Mouse (Mus musculus) liver, embryonic 13.5 days (tissue): ENCODE results near the gene Ttc21a. TPM values are rescaled to one million over a fixed set of nuclear protein-coding genes. Genes with fewer than 3 reads are reported as not detected.
A peak's percentile ranks its signal among the peaks of the same experiment; 100 is the strongest.

Experiments used
- ATAC-seq: fragments of 200-750 bp; cut with Nextera tagmentation; 2 replicates; pipeline ENCODE4 v1.8.0; 2017; ENCODE audit warnings: low read depth, mild to moderate bottlenecking, moderate number of reproducible peaks, moderate library complexity
- DNase-seq: peaks from one replicate; pipeline ENCODE4 v3.0.0; 2022
- H3K27ac ChIP-seq: fragments of 300-500 bp; sonication (generic); 2 replicates; pipeline ENCODE4 v1.5.1; 2015; ENCODE audit warnings: moderate library complexity, mild to moderate bottlenecking, inconsistent platforms
- H3K27me3 ChIP-seq: fragments of 300-500 bp; sonication (generic); 2 replicates; pipeline ENCODE4 v1.6.1; 2015; ENCODE audit warnings: mild to moderate bottlenecking, inconsistent platforms
- H3K36me3 ChIP-seq: fragments of 300-500 bp; sonication (generic); 2 replicates; pipeline ENCODE4 v1.6.1; 2015; ENCODE audit warnings: mild to moderate bottlenecking, inconsistent platforms
- H3K4me1 ChIP-seq: fragments of 300-500 bp; sonication (generic); replicated peaks from 2 replicates; pipeline ENCODE4 v1.6.1; 2015; ENCODE audit warnings: inconsistent platforms
- H3K4me2 ChIP-seq: fragments of 300-500 bp; sonication (generic); 2 replicates; pipeline ENCODE4 v1.6.1; 2015; ENCODE audit warnings: inconsistent platforms, mild to moderate bottlenecking, moderate library complexity
- H3K4me3 ChIP-seq: fragments of 300-500 bp; sonication (generic); replicated peaks from 2 replicates; pipeline ENCODE4 v1.5.1; 2015; ENCODE audit warnings: mild to moderate bottlenecking, inconsistent platforms
- H3K9ac ChIP-seq: fragments of 300-500 bp; sonication (generic); 2 replicates; pipeline ENCODE4 v1.6.1; 2015; ENCODE audit warnings: mild to moderate bottlenecking, inconsistent platforms
- H3K9me3 ChIP-seq: fragments of 300-500 bp; sonication (generic); replicated peaks from 2 replicates; pipeline ENCODE4 v1.6.1; 2016; ENCODE audit warnings: inconsistent platforms
- WGBS: fragments of 180-500 bp; shearing (Covaris S2); methylation state at CpG from one replicate; pipeline ENCODE4 v1.1.7; 2015; ENCODE audit not compliant: insufficient replicate concordance; 5-methylcytosine and 5-hydroxymethylcytosine counted together
- polyA plus RNA-seq: library from polyadenylated mRNA; unstranded; fragments of >200 nt; fragmentation: Nextera tagmentation; extraction: Ambion mirVana; gene quantifications from 2 replicates; pipeline ENCODE4 v1.2.1, GENCODE M21; 2015

Gene Ttc21a
- polyA plus RNA-seq, 1 experiment from 2014 or later: 0.09 TPM

GRCm38 (mm10) chr9:119909931-119910330 is 27.5 kb upstream of the Ttc21a start:
- no peak for ATAC-seq
- whole genome bisulfite sequencing: 87% methylated on average over 3 of the region's 3 CpGs
- Histone ChIP-seq H3K27ac (no peak overlapping the region), H3K4me2 (no peak overlapping the region), H3K4me1 (no peaks in the 10 kb centered on the region), H3K9me3 (no peaks in the 10 kb centered on the region), H3K9ac (no peak overlapping the region), H3K4me3 (no peak overlapping the region), H3K36me3 (peaks cover 95% of the 10 kb centered on the region), H3K27me3 (no peaks in the 10 kb centered on the region)
- no peak for DNase-seq

- ATAC-seq: no peak
- H3K9ac ChIP-seq: no peak overlapping the region
- no peak overlapping the region for H3K27ac ChIP-seq
- no peaks in the 10 kb centered on the region for H3K27me3 ChIP-seq
- DNase-seq: no peak
- no peak overlapping the region for H3K4me3 ChIP-seq
- H3K4me1 ChIP-seq: no peaks in the 10 kb centered on the region
- H3K36me3 ChIP-seq: peaks cover 89% of the 10 kb centered on the region
- H3K4me2 ChIP-seq: no peak overlapping the region
- WGBS: 75% methylated on average over 13 of the region's 13 CpGs
- no peaks in the 10 kb centered on the region for H3K9me3 ChIP-seq
Measured at GRCm38 (mm10) chr9:119913087-119913838, 24.1 kb upstream of the Ttc21a start.

- Histone ChIP-seq H3K4me2 (no peak overlapping the region), H3K9ac (no peak overlapping the region), H3K36me3 (peaks cover 81% of the 10 kb centered on the region), H3K4me3 (no peak overlapping the region), H3K27me3 (no peaks in the 10 kb centered on the region), H3K4me1 (no peaks in the 10 kb centered on the region), H3K9me3 (no peaks in the 10 kb centered on the region), H3K27ac (no peak overlapping the region)
- WGBS: 76% methylated on average over 1 of the region's 1 CpGs
- no peak for ATAC-seq
- DNase-seq: no peak
Measured at GRCm38 (mm10) chr9:119919858-119920257, 17.5 kb upstream of the Ttc21a start.

- DNase-seq (no peak), ATAC-seq (peak; percentile 28; the same call in 1 of the 2 replicates)
- Histone ChIP-seq H3K4me3 (no peak overlapping the region), H3K4me1 (peaks cover 4% of the 10 kb centered on the region; the same call in 1 of the 2 replicates), H3K9me3 (no peaks in the 10 kb centered on the region), H3K4me2 (no peak overlapping the region), H3K27me3 (no peaks in the 10 kb centered on the region), H3K9ac (no peak overlapping the region), H3K36me3 (peaks cover 88% of the 10 kb centered on the region), H3K27ac (no peak overlapping the region)
- WGBS: 53% methylated on average over 4 of the region's 4 CpGs
Measured at GRCm38 (mm10) chr9:119923462-119923861, 13.9 kb upstream of the Ttc21a start.

- Histone ChIP-seq H3K4me3 (no peak overlapping the region), H3K27me3 (no peaks in the 10 kb centered on the region), H3K27ac (no peak overlapping the region), H3K4me2 (no peak overlapping the region), H3K9ac (no peak overlapping the region), H3K9me3 (no peaks in the 10 kb centered on the region), H3K4me1 (peaks cover 4% of the 10 kb centered on the region; the same call in 1 of the 2 replicates), H3K36me3 (peaks cover 90% of the 10 kb centered on the region)
- 40% methylated on average over 16 of the region's 16 CpGs for WGBS
- ATAC-seq (no peak), DNase-seq (no peak)
Measured at GRCm38 (mm10) chr9:119925120-119925657, 12.2 kb upstream of the Ttc21a start.

- Histone ChIP-seq H3K4me3 (no peak overlapping the region), H3K36me3 (peaks cover 90% of the 10 kb centered on the region), H3K27me3 (no peaks in the 10 kb centered on the region), H3K4me2 (no peak overlapping the region), H3K27ac (no peak overlapping the region), H3K9me3 (no peaks in the 10 kb centered on the region), H3K4me1 (peaks cover 4% of the 10 kb centered on the region; the same call in 1 of the 2 replicates), H3K9ac (no peak overlapping the region)
- ATAC-seq (no peak), DNase-seq (no peak)
- WGBS: 54% methylated on average over 8 of the region's 8 CpGs
Measured at GRCm38 (mm10) chr9:119925729-119926128, 11.7 kb upstream of the Ttc21a start.

GRCm38 (mm10) chr9:119926497-119926896 is 10.9 kb upstream of the Ttc21a start:
- no peak overlapping the region for H3K9ac ChIP-seq
- no peaks in the 10 kb centered on the region for H3K9me3 ChIP-seq
- peaks cover 4% of the 10 kb centered on the region; the same call in 1 of the 2 replicates for H3K4me1 ChIP-seq
- H3K27me3 ChIP-seq: no peaks in the 10 kb centered on the region
- H3K4me2 ChIP-seq: no peak overlapping the region
- ATAC-seq (no peak), DNase-seq (no peak)
- no peak overlapping the region for H3K4me3 ChIP-seq
- WGBS: 75% methylated on average over 5 of the region's 5 CpGs
- peaks cover 88% of the 10 kb centered on the region for H3K36me3 ChIP-seq
- no peak overlapping the region for H3K27ac ChIP-seq

- H3K36me3 ChIP-seq: peaks cover 63% of the 10 kb centered on the region
- no peak for ATAC-seq
- H3K4me3 ChIP-seq: no peak overlapping the region
- no peak for DNase-seq
- WGBS: 78% methylated on average over 12 of the region's 12 CpGs
- H3K4me2 ChIP-seq: no peak overlapping the region
- no peak overlapping the region for H3K9ac ChIP-seq
- H3K9me3 ChIP-seq: no peaks in the 10 kb centered on the region
- H3K27ac ChIP-seq: no peak overlapping the region
- H3K27me3 ChIP-seq: no peaks in the 10 kb centered on the region
- H3K4me1 ChIP-seq: peaks cover 38% of the 10 kb centered on the region
Measured at GRCm38 (mm10) chr9:119932358-119932757, 5.0 kb upstream of the Ttc21a start.

- H3K9me3 ChIP-seq: no peaks in the 10 kb centered on the region
- WGBS: 77% methylated on average over 6 of the region's 6 CpGs
- ATAC-seq: no peak
Measured at GRCm38 (mm10) chr9:119933675-119934074, 3.7 kb upstream of the Ttc21a start.

GRCm38 (mm10) chr9:119938496-119938895 is 1.1 kb downstream of the Ttc21a start:
- 37% methylated on average over 4 of the region's 4 CpGs for WGBS

More at GRCm38 (mm10) chr9:119933675-119934074, 3.7 kb upstream of the Ttc21a start:
- Histone ChIP-seq H3K27me3 (no peaks in the 10 kb centered on the region), H3K4me1 (peaks cover 43% of the 10 kb centered on the region), H3K36me3 (peaks cover 50% of the 10 kb centered on the region), H3K4me2 (no peak overlapping the region), H3K4me3 (no peak overlapping the region), H3K27ac (peak overlapping the region; percentile 45; the same call in 1 of the 2 replicates), H3K9ac (no peak overlapping the region)
- DNase-seq: no peak

GRCm38 (mm10) chr9:119939646-119940045 is 2.2 kb downstream of the Ttc21a start:
- WGBS: 76% methylated on average over 10 of the region's 10 CpGs
- no peak for DNase-seq
- no peak overlapping the region for H3K27ac ChIP-seq

More at GRCm38 (mm10) chr9:119938496-119938895, 1.1 kb downstream of the Ttc21a start:
- H3K9ac ChIP-seq: no peak overlapping the region
- ATAC-seq (no peak), DNase-seq (no peak)
- H3K27ac ChIP-seq: no peak overlapping the region
- H3K4me2 ChIP-seq: no peak overlapping the region
- no peak overlapping the region for H3K4me3 ChIP-seq
- peaks cover 7% of the 10 kb centered on the region for H3K36me3 ChIP-seq
- H3K4me1 ChIP-seq: peaks cover 32% of the 10 kb centered on the region
- no peaks in the 10 kb centered on the region; the same call in 1 of the 2 replicates for H3K27me3 ChIP-seq
- no peaks in the 10 kb centered on the region for H3K9me3 ChIP-seq

More at GRCm38 (mm10) chr9:119939646-119940045, 2.2 kb downstream of the Ttc21a start:
- ATAC-seq: no peak
- Histone ChIP-seq H3K36me3 (peaks cover 7% of the 10 kb centered on the region), H3K4me3 (no peak overlapping the region), H3K4me1 (peaks cover 25% of the 10 kb centered on the region), H3K4me2 (no peak overlapping the region), H3K27me3 (no peaks in the 10 kb centered on the region; the same call in 1 of the 2 replicates), H3K9me3 (no peaks in the 10 kb centered on the region), H3K9ac (no peak overlapping the region)
